Mouse (Mus musculus): ENCODE measurements around the gene Nostrin. TPM values are rescaled to one million over a fixed set of nuclear protein-coding genes. Genes with fewer than 3 reads are reported as not detected.

Gene Nostrin
- polyA plus RNA-seq, 1 experiment from 2014 or later = 0.83 TPM

DNA sequence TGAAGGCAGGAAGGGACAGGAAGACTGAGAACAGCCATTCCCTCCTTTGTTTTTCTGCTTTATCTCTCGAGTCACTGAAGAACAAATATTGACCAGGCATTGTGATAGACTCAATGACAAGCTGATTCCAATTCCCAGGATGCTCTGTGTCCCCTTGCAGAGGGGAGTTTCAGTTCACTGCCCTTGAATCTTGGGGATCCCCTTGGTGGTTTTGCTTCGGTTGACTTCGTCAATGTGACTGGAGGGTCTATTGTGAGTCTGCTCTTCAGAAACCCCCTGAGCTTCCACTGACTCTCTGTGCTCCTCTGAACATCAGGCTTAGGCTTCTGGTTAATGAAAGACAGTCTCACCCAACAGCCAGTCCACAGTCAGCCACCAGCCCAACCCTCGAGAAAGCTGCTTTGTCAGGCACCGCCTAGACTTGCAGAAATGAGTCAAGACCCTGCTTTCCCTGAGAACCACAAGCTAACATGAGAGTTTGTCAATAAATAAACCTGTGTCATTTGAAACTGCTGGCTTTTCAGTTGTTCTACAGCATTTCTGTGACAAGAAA, 3.0 kb upstream of the Nostrin start:
- Histone ChIP-seq H3K4me3 (no peak overlapping the region), H3K4me1 (peaks cover 6% of the 10 kb centered on the region; the same call in 1 of the 2 replicates), H3K27me3 (no peaks in the 10 kb centered on the region), H3K36me3 (no peaks in the 10 kb centered on the region), H3K4me2 (replicated peaks) (no peak overlapping the region), H3K9ac (replicated peaks) (no peak overlapping the region), H3K9me3 (no peaks in the 10 kb centered on the region), H3K27ac (replicated peaks) (no peak overlapping the region)
- ATAC-seq (ENCODE audit: low FRiP score, low read depth) = no peak
- WGBS = 40% methylated on average over 5 of the region's 5 CpGs

DNA sequence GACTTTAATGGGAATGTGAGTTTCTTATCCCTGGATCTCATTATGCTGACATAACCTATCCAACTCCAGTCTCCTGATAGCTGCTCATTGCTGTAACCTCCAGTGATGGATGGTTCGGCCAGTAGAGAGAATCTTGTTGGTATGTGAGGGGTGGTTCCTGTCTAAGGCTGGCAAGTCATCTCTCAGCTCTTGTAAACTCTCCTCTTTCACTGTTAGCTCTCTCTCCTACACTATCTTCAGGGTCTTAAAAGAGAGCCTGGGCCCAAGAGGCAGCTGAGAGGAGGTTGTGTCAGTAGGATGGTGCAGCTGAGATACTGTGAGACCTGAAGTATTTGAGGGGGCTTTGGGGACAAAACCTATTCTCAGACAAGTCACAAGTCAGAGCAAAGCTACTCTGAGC, 1.4 kb upstream of the Nostrin start:
- Histone ChIP-seq H3K27ac (replicated peaks) (no peak overlapping the region), H3K36me3 (no peaks in the 10 kb centered on the region), H3K9ac (replicated peaks) (no peak overlapping the region), H3K4me3 (no peak overlapping the region), H3K9me3 (no peaks in the 10 kb centered on the region), H3K27me3 (no peaks in the 10 kb centered on the region), H3K4me2 (replicated peaks) (no peak overlapping the region), H3K4me1 (peaks cover 2% of the 10 kb centered on the region; the same call in 1 of the 2 replicates)
- WGBS = 92% methylated on average over 1 of the region's 1 CpGs
- no peak for ATAC-seq (ENCODE audit: low FRiP score, low read depth)

DNA sequence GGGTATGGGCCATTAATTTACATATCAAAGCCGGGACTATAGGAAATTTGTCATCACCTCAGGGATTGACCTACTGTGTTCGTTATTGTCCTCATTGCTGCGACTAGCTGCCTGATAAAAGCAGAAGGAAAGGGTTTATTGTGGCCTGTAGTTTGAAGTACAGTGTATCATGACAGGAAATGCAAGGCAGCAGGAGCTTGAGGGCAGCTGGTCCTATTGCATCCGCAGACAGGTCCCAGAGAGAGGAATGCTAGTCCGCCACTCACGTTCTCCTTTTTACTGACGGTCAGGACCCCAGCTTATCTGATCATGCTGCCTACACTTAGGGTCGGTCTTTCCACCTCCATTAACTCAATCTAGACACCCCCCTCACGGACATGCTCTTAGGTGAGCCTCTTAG, 663 bp upstream of the Nostrin start:
- no peaks in the 10 kb centered on the region for H3K36me3 ChIP-seq
- ATAC-seq (ENCODE audit: low FRiP score, low read depth) = no peak
- no peaks in the 10 kb centered on the region for H3K27me3 ChIP-seq
- no peaks in the 10 kb centered on the region for H3K9me3 ChIP-seq
- 80% methylated on average over 9 of the region's 9 CpGs for WGBS
- no peak overlapping the region for H3K9ac ChIP-seq (replicated peaks)
- no peak overlapping the region for H3K4me3 ChIP-seq
- no peak overlapping the region for H3K27ac ChIP-seq (replicated peaks)
- H3K4me2 ChIP-seq (replicated peaks) = no peak overlapping the region
- 0 out of 2 replicates have a peak, but pooled peaks cover 2% of the 10 kb centered on the region for H3K4me1 ChIP-seq

DNA sequence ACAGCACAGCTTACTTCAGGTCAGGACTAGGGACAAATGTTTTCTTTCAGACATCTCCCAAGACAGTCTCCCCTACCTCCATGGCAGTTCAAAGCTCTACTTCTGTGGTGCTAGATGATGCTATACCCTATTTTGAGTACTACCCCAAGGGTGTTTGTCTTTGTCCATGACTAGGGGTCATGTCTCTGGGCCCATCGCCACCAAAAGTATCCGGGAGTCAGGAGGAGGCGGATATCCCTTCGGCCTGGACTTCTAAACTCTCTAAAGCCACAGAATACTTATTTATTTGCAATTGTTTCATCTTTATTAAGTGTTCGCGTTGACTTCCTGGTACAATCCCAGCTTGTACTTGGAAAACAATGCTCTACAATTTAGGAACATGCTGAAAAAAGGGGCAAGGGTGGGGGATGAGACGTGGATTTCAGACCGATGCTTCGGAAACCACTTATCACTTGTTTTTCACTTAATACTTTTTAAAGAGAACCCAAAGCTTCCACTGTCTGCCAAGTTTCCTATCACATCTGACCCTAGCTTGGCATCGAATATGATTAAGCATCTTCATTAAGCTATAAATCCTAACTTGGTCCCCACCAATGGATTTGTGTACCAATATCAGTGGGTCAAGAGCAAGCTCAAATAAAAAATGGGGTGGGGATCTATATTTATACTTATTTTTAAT, 1.9 kb downstream of the Nostrin start:
- 0 out of 2 replicates have a peak, but pooled peaks cover 2% of the 10 kb centered on the region for H3K4me1 ChIP-seq
- H3K27me3 ChIP-seq = no peaks in the 10 kb centered on the region
- no peak overlapping the region for H3K4me3 ChIP-seq
- H3K27ac ChIP-seq (replicated peaks) = no peak overlapping the region
- 91% methylated on average over 10 of the region's 10 CpGs for WGBS
- no peaks in the 10 kb centered on the region for H3K9me3 ChIP-seq
- no peak for ATAC-seq (ENCODE audit: low FRiP score, low read depth)
- no peak overlapping the region for H3K9ac ChIP-seq (replicated peaks)
- no peaks in the 10 kb centered on the region for H3K36me3 ChIP-seq
- H3K4me2 ChIP-seq (replicated peaks) = no peak overlapping the region

DNA sequence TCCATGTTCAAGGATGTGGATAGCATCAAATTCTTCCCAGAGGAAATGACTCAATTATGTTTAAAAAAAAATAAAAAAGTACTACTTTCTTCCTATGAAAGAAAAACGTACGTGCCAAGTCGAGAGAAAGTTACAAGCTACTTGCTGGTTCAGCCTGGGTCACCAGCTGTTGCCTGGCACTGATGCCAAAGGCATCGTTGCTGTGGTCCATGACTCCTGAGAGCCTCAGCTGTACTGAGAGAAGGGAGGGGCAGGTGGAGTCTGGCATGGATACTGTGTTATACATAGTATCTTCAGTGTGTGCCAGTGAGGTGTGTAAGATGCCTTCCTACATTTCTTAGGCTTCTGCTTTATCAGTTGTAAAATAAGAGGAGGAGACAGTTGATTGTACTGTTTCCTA, 3.2 kb downstream of the Nostrin start:
- Histone ChIP-seq H3K9ac (replicated peaks) (no peak overlapping the region), H3K4me1 (0 out of 2 replicates have a peak, but pooled peaks cover 2% of the 10 kb centered on the region)
- ATAC-seq (ENCODE audit: low FRiP score, low read depth) = no peak

DNA sequence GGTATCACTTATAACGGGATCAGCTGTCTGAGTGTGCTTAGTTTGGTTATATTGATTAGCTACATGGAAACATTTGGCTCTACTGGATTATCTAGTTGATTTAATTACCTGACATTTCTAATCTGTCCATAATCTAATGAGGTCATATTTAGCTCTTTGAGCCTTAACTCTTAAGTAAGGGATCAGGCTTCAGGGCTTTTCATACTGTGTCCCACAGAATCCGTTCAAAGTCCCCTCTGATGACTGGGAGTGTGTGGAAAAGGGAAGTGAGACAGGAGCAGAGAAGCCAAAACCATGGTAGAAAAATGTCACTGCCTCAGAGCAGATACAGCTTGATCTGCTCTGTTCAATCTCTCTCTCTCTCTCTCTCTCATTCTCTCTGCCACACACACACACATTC, 4.6 kb downstream of the Nostrin start:
- no peak for ATAC-seq (ENCODE audit: low FRiP score, low read depth)
- no peak overlapping the region for H3K27ac ChIP-seq (replicated peaks)
- H3K4me2 ChIP-seq (replicated peaks) = no peak overlapping the region
- H3K27me3 ChIP-seq = no peaks in the 10 kb centered on the region
- WGBS = 55% methylated on average over 2 of the region's 2 CpGs
- no peak overlapping the region for H3K4me3 ChIP-seq
- H3K9me3 ChIP-seq = no peaks in the 10 kb centered on the region
- no peaks in the 10 kb centered on the region for H3K4me1 ChIP-seq
- H3K9ac ChIP-seq (replicated peaks) = no peak overlapping the region
- no peaks in the 10 kb centered on the region for H3K36me3 ChIP-seq

More for the DNA sequence above, 3.2 kb downstream of the Nostrin start:
- H3K4me2 ChIP-seq (replicated peaks) = no peak overlapping the region
- H3K9me3 ChIP-seq = no peaks in the 10 kb centered on the region
- 87% methylated on average over 4 of the region's 4 CpGs for WGBS
- H3K27me3 ChIP-seq = no peaks in the 10 kb centered on the region
- no peaks in the 10 kb centered on the region for H3K36me3 ChIP-seq
- H3K4me3 ChIP-seq = no peak overlapping the region
- no peak overlapping the region for H3K27ac ChIP-seq (replicated peaks)

DNA sequence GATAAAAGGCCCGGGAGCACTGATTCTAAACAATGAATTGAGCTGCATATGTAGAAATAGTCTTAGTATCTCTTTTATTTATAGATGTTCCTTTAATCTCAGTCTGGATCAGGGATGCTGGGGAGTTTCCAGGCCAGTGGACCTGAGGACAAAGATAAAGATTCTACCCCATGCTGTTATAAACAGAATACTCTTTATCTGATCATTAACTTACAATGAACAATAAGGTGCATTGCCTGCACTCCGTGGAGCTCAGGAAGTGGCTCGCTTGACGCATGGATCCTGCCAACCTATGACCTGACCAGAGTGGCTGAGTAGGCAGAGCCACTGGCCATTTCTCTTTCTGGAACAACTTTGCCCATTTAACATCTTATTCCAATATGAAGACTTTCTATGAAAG, 5.2 kb downstream of the Nostrin start:
- H3K4me2 ChIP-seq (replicated peaks) = no peak overlapping the region
- WGBS = 54% methylated on average over 4 of the region's 4 CpGs
- no peaks in the 10 kb centered on the region for H3K27me3 ChIP-seq
- H3K27ac ChIP-seq (replicated peaks) = no peak overlapping the region
- H3K9ac ChIP-seq (replicated peaks) = no peak overlapping the region
- no peaks in the 10 kb centered on the region for H3K9me3 ChIP-seq
- H3K4me3 ChIP-seq = no peak overlapping the region
- H3K36me3 ChIP-seq = no peaks in the 10 kb centered on the region
- no peaks in the 10 kb centered on the region for H3K4me1 ChIP-seq
- no peak for ATAC-seq (ENCODE audit: low FRiP score, low read depth)

DNA sequence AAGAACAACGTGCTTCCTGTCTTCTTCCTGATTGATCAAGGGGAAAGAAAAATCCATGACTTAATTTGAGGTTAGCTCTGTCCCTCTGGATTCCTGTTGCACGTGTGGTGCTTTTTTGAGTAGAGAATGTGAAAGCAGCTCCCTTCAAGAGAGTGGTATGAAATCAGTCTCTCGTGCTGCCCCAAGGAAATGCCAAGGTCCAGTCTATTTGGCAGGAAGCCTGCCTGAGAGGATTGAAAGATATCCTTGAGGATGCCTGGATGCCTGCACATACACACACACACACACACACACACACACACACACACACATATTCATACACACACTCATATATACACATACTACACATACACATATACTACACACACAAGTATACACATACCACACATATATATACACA, 13.1 kb downstream of the Nostrin start:
- Histone ChIP-seq H3K9me3 (no peaks in the 10 kb centered on the region), H3K27ac (replicated peaks) (no peak overlapping the region), H3K9ac (replicated peaks) (no peak overlapping the region), H3K36me3 (no peaks in the 10 kb centered on the region), H3K4me3 (no peak overlapping the region), H3K27me3 (peaks cover 7% of the 10 kb centered on the region; the same call in 1 of the 2 replicates), H3K4me1 (no peaks in the 10 kb centered on the region; the same call in 1 of the 2 replicates), H3K4me2 (replicated peaks) (no peak overlapping the region)
- WGBS = 82% methylated on average over 3 of the region's 3 CpGs
- ATAC-seq (ENCODE audit: low FRiP score, low read depth) = no peak

DNA sequence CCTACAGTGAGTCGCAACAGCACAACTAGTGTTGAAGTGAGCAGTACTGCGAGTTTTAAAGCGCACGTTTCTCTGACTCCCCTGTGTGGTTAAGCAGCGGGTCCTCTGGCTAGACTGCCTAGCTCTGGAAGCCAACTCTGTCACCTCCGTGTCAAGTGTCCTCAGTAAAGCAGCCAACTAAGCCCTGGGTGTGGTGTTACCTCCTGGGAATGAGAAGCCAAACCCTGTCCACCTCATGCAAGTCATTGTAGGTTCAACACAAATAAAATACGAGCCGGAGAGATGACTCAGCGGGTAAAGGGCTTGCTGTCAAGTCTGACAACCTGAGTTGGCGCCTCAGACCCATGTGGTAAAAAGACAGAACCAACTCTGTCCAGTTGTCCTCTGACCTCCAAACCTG, 13.6 kb downstream of the Nostrin start:
- Histone ChIP-seq H3K4me3 (no peak overlapping the region), H3K9me3 (no peaks in the 10 kb centered on the region), H3K4me1 (no peaks in the 10 kb centered on the region; the same call in 1 of the 2 replicates), H3K27me3 (peaks cover 7% of the 10 kb centered on the region; the same call in 1 of the 2 replicates), H3K27ac (replicated peaks) (no peak overlapping the region), H3K36me3 (no peaks in the 10 kb centered on the region), H3K9ac (replicated peaks) (no peak overlapping the region), H3K4me2 (replicated peaks) (no peak overlapping the region)
- no peak for ATAC-seq (ENCODE audit: low FRiP score, low read depth)
- WGBS = 93% methylated on average over 10 of the region's 10 CpGs

DNA sequence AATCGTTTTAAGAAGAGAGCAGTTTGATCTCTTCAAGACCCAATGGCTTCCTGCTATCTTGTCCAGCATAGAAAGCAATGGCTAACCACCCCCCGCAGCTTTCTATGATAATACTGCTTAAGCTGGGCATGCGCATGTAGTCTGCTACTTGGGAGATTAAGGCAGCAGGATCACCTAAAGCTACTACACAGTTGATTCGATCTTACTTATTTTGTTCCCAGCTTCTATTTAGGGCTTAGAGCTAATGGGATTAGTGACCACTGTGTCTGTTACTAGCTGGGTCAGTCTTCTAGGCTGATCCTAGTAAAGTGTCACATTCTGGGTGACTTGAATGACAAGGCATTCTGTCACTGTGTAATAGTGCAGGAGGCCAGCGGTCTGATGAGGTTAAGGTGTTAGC, 15.2 kb downstream of the Nostrin start:
- Histone ChIP-seq H3K27ac (replicated peaks) (no peak overlapping the region), H3K4me1 (no peaks in the 10 kb centered on the region; the same call in 1 of the 2 replicates), H3K9ac (replicated peaks) (no peak overlapping the region), H3K27me3 (peaks cover 7% of the 10 kb centered on the region; the same call in 1 of the 2 replicates), H3K4me2 (replicated peaks) (no peak overlapping the region), H3K36me3 (no peaks in the 10 kb centered on the region), H3K9me3 (no peaks in the 10 kb centered on the region), H3K4me3 (no peak overlapping the region)
- 20% methylated on average over 5 of the region's 5 CpGs for WGBS
- peak; percentile 47; the same call in 1 of the 2 replicates for ATAC-seq (ENCODE audit: low FRiP score, low read depth)

DNA sequence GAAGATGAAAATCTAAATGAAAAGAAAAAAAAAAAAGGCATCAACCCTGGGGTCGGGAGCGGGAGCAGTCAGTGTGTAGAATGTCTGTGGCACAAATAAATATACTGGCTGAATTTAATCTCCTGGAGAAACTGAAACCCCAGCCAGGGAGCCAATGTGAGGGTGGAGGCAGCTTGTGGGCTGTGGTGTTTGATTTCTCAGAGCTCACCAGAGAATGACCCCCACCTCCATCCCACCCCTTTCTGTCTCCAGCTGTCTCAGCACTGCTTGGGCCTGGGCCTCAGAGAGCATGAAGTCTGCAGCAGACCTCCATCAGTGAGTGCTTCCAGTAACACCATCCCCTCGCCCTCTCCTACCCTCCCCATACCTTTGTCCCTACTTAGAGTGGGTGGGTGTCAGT, 20.3 kb downstream of the Nostrin start:
- no peak overlapping the region for H3K9ac ChIP-seq (replicated peaks)
- H3K27me3 ChIP-seq = peaks cover 3% of the 10 kb centered on the region; the same call in 1 of the 2 replicates
- no peak overlapping the region for H3K4me3 ChIP-seq
- H3K27ac ChIP-seq (replicated peaks) = no peak overlapping the region
- no peaks in the 10 kb centered on the region for H3K36me3 ChIP-seq
- no peak overlapping the region for H3K4me2 ChIP-seq (replicated peaks)
- WGBS = 45% methylated on average over 3 of the region's 3 CpGs
- H3K9me3 ChIP-seq = no peaks in the 10 kb centered on the region
- ATAC-seq (ENCODE audit: low FRiP score, low read depth) = no peak
- no peaks in the 10 kb centered on the region; the same call in 1 of the 2 replicates for H3K4me1 ChIP-seq

DNA sequence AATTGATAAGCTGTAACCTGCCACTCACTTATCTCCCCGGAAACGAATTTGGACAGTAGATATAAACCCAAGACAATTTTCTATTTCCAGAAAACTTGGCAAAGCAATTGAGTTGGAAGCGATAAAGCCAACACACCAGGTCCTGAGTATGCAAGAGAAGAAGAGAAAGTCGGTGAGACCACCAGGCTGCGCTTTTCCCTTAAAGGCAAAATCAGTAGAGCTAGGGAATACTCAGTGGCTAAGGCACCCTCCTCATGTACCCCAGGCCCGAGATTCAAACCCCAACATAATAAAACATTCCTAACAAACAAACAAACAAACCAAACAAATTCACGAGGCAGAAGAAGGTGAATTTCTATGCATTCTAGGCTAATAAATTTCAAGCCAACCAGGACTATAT, 20.7 kb downstream of the Nostrin start:
- no peak for ATAC-seq (ENCODE audit: low FRiP score, low read depth)
- H3K4me1 ChIP-seq = no peaks in the 10 kb centered on the region
- no peak overlapping the region for H3K4me2 ChIP-seq (replicated peaks)
- no peaks in the 10 kb centered on the region for H3K9me3 ChIP-seq
- no peak overlapping the region for H3K27ac ChIP-seq (replicated peaks)
- H3K9ac ChIP-seq (replicated peaks) = no peak overlapping the region
- H3K4me3 ChIP-seq = no peak overlapping the region
- 77% methylated on average over 7 of the region's 7 CpGs for WGBS
- H3K36me3 ChIP-seq = no peaks in the 10 kb centered on the region
- H3K27me3 ChIP-seq = peaks cover 3% of the 10 kb centered on the region; the same call in 1 of the 2 replicates
